Comparison of ENCODE assay signal across 26 mouse cellular contexts in the genomic region with DNA sequence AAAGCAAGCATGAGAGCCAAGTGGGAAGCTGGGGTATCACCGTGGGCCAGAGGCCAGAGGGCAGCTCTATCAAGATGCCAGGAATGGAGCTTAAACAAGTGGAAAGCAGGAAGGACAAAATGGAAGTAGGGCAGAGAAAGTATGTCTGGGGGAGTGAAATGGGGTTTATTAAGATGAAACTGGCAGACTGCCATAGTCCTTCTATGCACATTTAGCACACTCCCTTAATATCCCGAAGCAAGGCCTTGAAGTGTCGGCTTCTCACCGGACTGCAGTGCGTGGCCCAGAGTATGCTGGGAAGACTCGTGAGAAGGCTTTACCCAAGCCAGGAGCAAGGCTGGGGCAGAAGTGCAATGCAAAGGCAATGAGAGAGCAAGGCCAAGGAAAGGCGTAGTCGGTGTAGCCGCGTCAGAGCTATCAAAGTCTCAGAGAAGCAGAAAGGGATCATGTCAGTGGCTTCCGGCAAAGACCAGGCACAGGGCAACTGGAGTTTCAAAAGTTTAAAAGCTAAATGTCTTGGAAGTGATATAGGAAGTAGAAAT. TPM values are rescaled to one million over a fixed set of nuclear protein-coding genes. Genes with fewer than 3 reads are reported as not detected.
DNase-seq lines count a peak whose midpoint lies in the region; ATAC-seq lines count a peak whose summit lies in the region.
"Had no signal": no experiment of that assay in that cellular context is flagged by ENCODE, and none has a peak within 500 bp of the region (broad histone marks: within the 10 kb centered on the region; RNA-seq: fewer than 3 reads in every experiment).

No protein-coding gene starts in this region.

- no peaks in the 10 kb centered on the region for H3K36me3 ChIP-seq in heart, embryonic 16.5 days (ENCODE audit: control insufficient read depth, insufficient read depth)
- H3K36me3 ChIP-seq in heart, embryonic 11.5 days (ENCODE audit: control insufficient read depth, insufficient read depth, low read length) = no peaks in the 10 kb centered on the region
- no peaks in the 10 kb centered on the region for H3K36me3 ChIP-seq in limb, embryonic 11.5 days (ENCODE audit: control insufficient read depth, insufficient read depth, low read length)
- H3K36me3 ChIP-seq in limb, embryonic 10.5 days = no peaks in the 10 kb centered on the region
- H3K36me3 ChIP-seq: embryonic facial prominence, embryonic 12.5 days; forebrain, embryonic 12.5 days; heart, embryonic 13.5 days; hindbrain, embryonic 12.5 days; limb, embryonic 13.5 days; liver, embryonic 13.5 days; midbrain, embryonic 13.5 days had no signal

- H3K27me3 ChIP-seq in heart, embryonic 16.5 days (ENCODE audit: control insufficient read depth, insufficient read depth, low read length) = no peaks in the 10 kb centered on the region
- H3K27me3 ChIP-seq in heart, embryonic 11.5 days (ENCODE audit: control insufficient read depth, insufficient read depth, low read length) = no peaks in the 10 kb centered on the region
- H3K27me3 ChIP-seq in limb, embryonic 11.5 days (ENCODE audit: control insufficient read depth, insufficient read depth, low read length) = no peaks in the 10 kb centered on the region
- H3K27me3 ChIP-seq in limb, embryonic 10.5 days (ENCODE audit: low read depth, poor library complexity, severe bottlenecking) = no peaks in the 10 kb centered on the region
- H3K27me3 ChIP-seq: embryonic facial prominence, embryonic 12.5 days; forebrain, embryonic 12.5 days; heart, embryonic 13.5 days; hindbrain, embryonic 12.5 days; limb, embryonic 13.5 days; liver, embryonic 13.5 days; midbrain, embryonic 13.5 days had no signal

- WGBS in heart, embryonic 16.5 days = 60% methylated on average over 11 of the region's 11 CpGs
- 80% methylated on average over 11 of the region's 11 CpGs for WGBS in heart, embryonic 11.5 days (ENCODE audit: insufficient replicate concordance)
- WGBS in limb, embryonic 11.5 days = 96% methylated on average over 11 of the region's 11 CpGs
- WGBS in limb, embryonic 10.5 days = 92% methylated on average over 11 of the region's 11 CpGs

- no peak for ATAC-seq in heart, embryonic 16.5 days (replicated peaks; ENCODE audit: extremely low read depth, insufficient read depth, low FRiP score)
- no peak for ATAC-seq in heart, embryonic 11.5 days (replicated peaks; ENCODE audit: insufficient number of reproducible peaks, low FRiP score, low TSS enrichment)
- ATAC-seq in limb, embryonic 11.5 days (ENCODE audit: insufficient number of reproducible peaks, low FRiP score, low TSS enrichment, low read depth) = no peak
- 0 out of 2 replicates have a peak, but pooled peaks have one; percentile 23 for ATAC-seq in neutrophil, adult 5-6 weeks (ENCODE audit: extremely low read depth, insufficient number of reproducible peaks, low FRiP score, poor library complexity, severe bottlenecking)
- ATAC-seq: midbrain, embryonic 13.5 days had no signal

- peaks cover 15% of the 10 kb centered on the region for H3K4me1 ChIP-seq in heart, embryonic 16.5 days (ENCODE audit: control insufficient read depth, insufficient read depth, low read length)
- no peaks in the 10 kb centered on the region for H3K4me1 ChIP-seq in heart, embryonic 11.5 days (ENCODE audit: control insufficient read depth, insufficient read depth, low read length)
- H3K4me1 ChIP-seq in limb, embryonic 11.5 days (ENCODE audit: control insufficient read depth, insufficient read depth, low read length) = no peaks in the 10 kb centered on the region
- H3K4me1 ChIP-seq in limb, embryonic 10.5 days = no peaks in the 10 kb centered on the region
- H3K4me1 ChIP-seq: embryonic facial prominence, embryonic 12.5 days; forebrain, embryonic 12.5 days; hindbrain, embryonic 12.5 days; limb, embryonic 13.5 days; midbrain, embryonic 13.5 days had no signal

- H3K9ac ChIP-seq in heart, embryonic 16.5 days (ENCODE audit: low read length) = no peak overlapping the region
- H3K9ac ChIP-seq in heart, embryonic 11.5 days (ENCODE audit: low read depth, low read length) = no peak overlapping the region
- H3K9ac ChIP-seq in limb, embryonic 11.5 days (ENCODE audit: low read length) = no peak overlapping the region
- H3K9ac ChIP-seq: embryonic facial prominence, embryonic 12.5 days; forebrain, embryonic 12.5 days; heart, embryonic 13.5 days; hindbrain, embryonic 12.5 days; limb, embryonic 13.5 days; liver, embryonic 13.5 days; midbrain, embryonic 13.5 days had no signal

- H3K4me3 ChIP-seq in heart, embryonic 16.5 days (ENCODE audit: low read length) = no peak overlapping the region
- H3K4me3 ChIP-seq in heart, embryonic 11.5 days (ENCODE audit: low read depth, low read length) = no peak overlapping the region
- H3K4me3 ChIP-seq in limb, embryonic 11.5 days (ENCODE audit: low read depth, low read length) = no peak overlapping the region
- no peak overlapping the region for H3K4me3 ChIP-seq in limb, embryonic 10.5 days
- H3K4me3 ChIP-seq: embryonic facial prominence, embryonic 12.5 days; erythroblast, embryonic 14.5 days; forebrain, embryonic 12.5 days; heart, embryonic 13.5 days; hindbrain, embryonic 12.5 days; layer of hippocampus, adult 2 months; limb, embryonic 13.5 days; liver, embryonic 13.5 days; megakaryocyte, embryonic 14.5 days; midbrain, embryonic 13.5 days had no signal

- DNase-seq in cerebellum, postnatal 10 days = peak; percentile 7 to 11
- DNase-seq in cerebellum, postnatal 4 days (ENCODE audit: low spot score in 2 of 2) = no peak
- peak; percentile 8 for DNase-seq in limb, embryonic 11.5 days (ENCODE audit: low spot score)
- DNase-seq in limb, embryonic 10.5 days (ENCODE audit: low spot score) = no peak
- DNase-seq: adrenal gland, postnatal 36 days; cerebellum, adult 9-10 months; kidney, adult 8-10 months; liver, embryonic 13.5 days; lung, adult 2 months; lung, postnatal 36 days; right cerebral cortex, adult 18-20 months; right cerebral cortex, postnatal 4 days; thymus, adult 2 months; thymus, postnatal 4 days had no signal

- H3K9me3 ChIP-seq in heart, embryonic 16.5 days (replicated peaks; ENCODE audit: control insufficient read depth, low read length) = no peaks in the 10 kb centered on the region
- no peaks in the 10 kb centered on the region for H3K9me3 ChIP-seq in heart, embryonic 11.5 days (replicated peaks; ENCODE audit: control insufficient read depth, low read length)
- H3K9me3 ChIP-seq in limb, embryonic 11.5 days (ENCODE audit: control insufficient read depth, low read length) = no peaks in the 10 kb centered on the region
- no peaks in the 10 kb centered on the region for H3K9me3 ChIP-seq in limb, embryonic 10.5 days (replicated peaks)
- H3K9me3 ChIP-seq: embryonic facial prominence, embryonic 12.5 days; forebrain, embryonic 12.5 days; heart, embryonic 13.5 days; hindbrain, embryonic 12.5 days; limb, embryonic 13.5 days; liver, embryonic 13.5 days; midbrain, embryonic 13.5 days had no signal

- peak overlapping the region; percentile 38 for H3K27ac ChIP-seq in heart, embryonic 16.5 days (ENCODE audit: low read length)
- no peak overlapping the region for H3K27ac ChIP-seq in heart, embryonic 11.5 days (ENCODE audit: low read depth, low read length)
- H3K27ac ChIP-seq in limb, embryonic 11.5 days (replicated peaks; ENCODE audit: low read depth, low read length) = no peak overlapping the region
- H3K27ac ChIP-seq in limb, embryonic 10.5 days = no peak overlapping the region
- H3K27ac ChIP-seq: embryonic facial prominence, embryonic 12.5 days; forebrain, embryonic 12.5 days; heart, embryonic 13.5 days; hindbrain, embryonic 12.5 days; layer of hippocampus, adult 2 months; limb, embryonic 13.5 days; liver, embryonic 13.5 days; midbrain, embryonic 13.5 days had no signal

- H3K4me2 ChIP-seq in heart, embryonic 16.5 days (ENCODE audit: low read depth, low read length) = no peak overlapping the region
- no peak overlapping the region for H3K4me2 ChIP-seq in heart, embryonic 11.5 days
- H3K4me2 ChIP-seq in limb, embryonic 11.5 days (ENCODE audit: low read depth, severe bottlenecking) = no peak overlapping the region
- H3K4me2 ChIP-seq: embryonic facial prominence, embryonic 12.5 days; forebrain, embryonic 12.5 days; heart, embryonic 13.5 days; hindbrain, embryonic 12.5 days; limb, embryonic 13.5 days; liver, embryonic 13.5 days; midbrain, embryonic 13.5 days had no signal

RNA-seq across cellular contexts. Expression of gene Arhgap29, which starts 11.1 kb away (rescaled TPM):
- 48.3 and 48.5 TPM in 2 replicates for polyA plus RNA-seq in heart, embryonic 16.5 days (2015; fragmentation: Nextera tagmentation; extraction: Ambion mirVana)
- polyA plus RNA-seq in heart, embryonic 11.5 days (2014; fragmentation: Nextera tagmentation; extraction: Ambion mirVana) = 69.1 and 79.9 TPM in 2 replicates
- 42.0 and 43.7 TPM in 2 replicates for polyA plus RNA-seq in limb, embryonic 11.5 days (2014; fragmentation: Nextera tagmentation; extraction: Ambion mirVana)
- 32.0 and 39.7 TPM in 2 replicates for polyA plus RNA-seq in limb, embryonic 10.5 days (2016; fragmentation: Nextera tagmentation; extraction: Ambion mirVana)
- 0.58 and 0.74 TPM in 2 replicates for total RNA-seq in neutrophil, adult 5-6 weeks (2017)
- polyA plus RNA-seq: erythroblast, embryonic 14.5 days had no signal

Comparison
In these comparisons a context has a peak if more than half of its experiments do, and no peak if none do; other contexts are left out.
1. DNase-seq: peak in cerebellum, postnatal 10 days (2 of 2) and limb, embryonic 11.5 days (single experiment); none in cerebellum, postnatal 4 days (0 of 2) and limb, embryonic 10.5 days (single experiment).